Mouse (Mus musculus): ENCODE data around the gene Trim17.
A peak's percentile ranks its signal among the peaks of the same experiment; 100 is the strongest.

Gene Trim17

DNA sequence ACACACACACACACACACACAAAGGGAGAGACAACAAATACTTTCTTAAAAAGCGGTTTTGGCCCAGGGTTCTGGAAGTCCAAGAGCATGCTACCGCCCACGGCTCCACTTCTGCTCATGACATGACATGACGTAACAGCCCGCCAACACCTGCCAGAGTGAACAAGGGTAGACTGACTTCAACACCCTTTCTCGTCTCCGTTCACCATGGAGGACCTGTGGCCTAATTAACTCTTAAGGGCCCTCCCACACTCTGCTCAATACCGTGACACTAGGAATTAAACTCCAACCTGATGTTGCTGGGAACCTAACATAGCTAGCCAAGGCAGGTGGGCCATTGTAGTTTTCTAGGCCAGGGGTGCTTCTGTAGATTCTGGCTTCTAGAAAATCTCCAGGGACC, 14.5 kb downstream of the Trim17 start:
- DNase-seq (ENCODE audit: low spot score) = no peak

GRCm38 (mm10) chr11:58969659-58970058, 15.2 kb downstream of the Trim17 start:
- no peak for DNase-seq (ENCODE audit: low spot score)

- no peak for DNase-seq (ENCODE audit: low spot score)
Measured at GRCm38 (mm10) chr11:58970831-58971530, 16.5 kb downstream of the Trim17 start.

DNA sequence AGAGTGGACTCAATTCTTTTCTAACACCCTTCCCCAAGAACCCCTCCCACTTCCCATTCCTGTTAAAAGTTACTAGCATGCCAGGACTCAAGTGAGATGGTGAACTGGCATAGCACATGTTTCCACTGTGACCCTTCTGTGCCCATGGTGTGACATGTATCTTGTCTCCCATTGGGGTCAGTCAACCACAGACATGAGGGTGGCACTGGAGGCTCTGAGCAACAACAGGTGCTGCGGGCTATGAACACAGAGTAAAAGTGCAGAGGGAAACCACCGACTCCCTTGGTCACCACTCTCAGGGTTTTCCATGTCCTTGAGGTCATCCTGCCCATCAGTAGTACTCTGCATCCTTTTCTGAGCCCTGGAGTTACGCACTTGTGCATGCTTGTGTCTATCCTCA, 17.3 kb downstream of the Trim17 start:
- no peak for DNase-seq (ENCODE audit: low spot score)

- no peak for DNase-seq (ENCODE audit: low spot score)
Measured at GRCm38 (mm10) chr11:58974414-58974813, 19.9 kb downstream of the Trim17 start.

GRCm38 (mm10) chr11:58977150-58977549, 22.7 kb downstream of the Trim17 start:
- DNase-seq (ENCODE audit: low spot score) = no peak

DNA sequence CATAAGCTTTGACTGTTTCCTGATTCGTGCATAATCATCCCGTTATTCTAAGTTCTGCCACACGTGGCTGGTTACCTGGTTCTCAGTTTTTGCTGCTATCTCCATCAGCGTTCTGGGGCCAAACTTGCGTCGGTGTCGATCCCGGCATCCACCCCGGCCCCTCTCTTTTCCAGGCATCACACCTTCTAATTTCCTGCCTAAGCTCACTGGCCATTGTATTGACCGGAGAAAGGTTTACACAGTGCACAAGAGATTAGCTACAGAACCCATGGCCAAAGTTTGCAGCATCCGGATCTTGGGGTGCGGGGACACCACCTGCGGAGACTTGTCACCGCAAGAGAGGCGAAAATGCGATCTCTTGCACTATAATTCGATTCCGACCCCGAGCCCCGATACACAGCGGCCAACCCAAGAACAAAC, 23.1 kb downstream of the Trim17 start:
- no peak for DNase-seq (ENCODE audit: low spot score)

DNA sequence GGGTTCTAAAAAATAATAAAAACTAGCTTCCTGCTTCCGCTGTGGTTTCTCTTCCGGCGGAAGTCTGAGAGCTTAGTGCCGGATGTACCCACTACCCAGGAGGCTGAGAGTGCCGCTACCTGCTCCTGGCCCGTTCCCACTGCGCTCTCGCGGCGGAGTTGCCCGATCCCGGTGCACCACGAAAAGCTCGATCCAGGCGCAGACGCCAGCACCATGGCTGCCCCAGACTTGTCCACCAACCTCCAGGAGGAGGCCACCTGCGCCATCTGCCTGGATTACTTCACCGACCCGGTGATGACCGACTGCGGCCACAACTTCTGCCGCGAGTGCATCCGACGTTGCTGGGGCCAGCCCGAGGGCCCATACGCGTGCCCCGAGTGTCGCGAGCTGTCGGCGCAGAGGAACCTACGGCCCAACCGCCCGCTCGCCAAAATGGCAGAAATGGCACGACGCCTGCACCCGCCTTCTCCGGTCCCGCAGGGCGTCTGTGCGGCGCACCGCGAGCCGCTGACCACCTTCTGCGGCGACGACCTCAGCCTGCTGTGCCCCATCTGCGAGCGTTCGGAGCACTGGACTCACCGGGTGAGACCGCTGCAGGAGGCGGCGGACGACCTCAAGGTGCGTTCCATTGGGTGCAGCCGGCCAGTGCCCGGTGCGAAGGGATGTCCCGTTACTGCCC, 23.7 kb downstream of the Trim17 start, which contains the start of gene Trim11:
Gene Trim11, plus strand, starts transcription at position 67 of the 679 bp plus-strand sequence.
- DNase-seq (ENCODE audit: low spot score) = peak; percentile 80

GRCm38 (mm10) chr11:58978706-58979030, 24.2 kb downstream of the Trim17 start:
- DNase-seq (ENCODE audit: low spot score) = no peak

DNA sequence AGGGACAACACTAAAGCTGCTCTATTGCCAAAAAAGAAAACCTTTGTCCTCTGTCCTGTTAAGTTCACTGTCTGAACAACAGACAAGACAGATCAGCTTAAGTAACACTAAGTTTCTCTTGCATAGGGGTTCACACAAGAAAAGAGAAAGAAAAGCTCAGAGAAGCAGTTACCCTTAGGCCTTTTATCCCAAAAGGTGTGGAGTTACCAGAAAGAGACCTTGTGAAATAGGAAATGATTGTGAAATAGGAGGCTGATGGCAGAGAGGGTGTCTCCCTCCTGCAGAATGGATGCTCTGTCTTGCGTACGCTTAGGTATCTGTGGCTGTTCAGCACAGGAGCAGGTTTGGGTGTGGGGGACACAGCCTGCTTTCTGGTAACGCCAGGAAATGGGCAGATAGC, 24.7 kb downstream of the Trim17 start:
- no peak for DNase-seq (ENCODE audit: low spot score)

- no peak for DNase-seq (ENCODE audit: low spot score)
Measured at GRCm38 (mm10) chr11:58979661-58980060, 25.2 kb downstream of the Trim17 start.

- DNase-seq (ENCODE audit: low spot score) = no peak
Measured at GRCm38 (mm10) chr11:58980381-58980990, 26.0 kb downstream of the Trim17 start.

DNA sequence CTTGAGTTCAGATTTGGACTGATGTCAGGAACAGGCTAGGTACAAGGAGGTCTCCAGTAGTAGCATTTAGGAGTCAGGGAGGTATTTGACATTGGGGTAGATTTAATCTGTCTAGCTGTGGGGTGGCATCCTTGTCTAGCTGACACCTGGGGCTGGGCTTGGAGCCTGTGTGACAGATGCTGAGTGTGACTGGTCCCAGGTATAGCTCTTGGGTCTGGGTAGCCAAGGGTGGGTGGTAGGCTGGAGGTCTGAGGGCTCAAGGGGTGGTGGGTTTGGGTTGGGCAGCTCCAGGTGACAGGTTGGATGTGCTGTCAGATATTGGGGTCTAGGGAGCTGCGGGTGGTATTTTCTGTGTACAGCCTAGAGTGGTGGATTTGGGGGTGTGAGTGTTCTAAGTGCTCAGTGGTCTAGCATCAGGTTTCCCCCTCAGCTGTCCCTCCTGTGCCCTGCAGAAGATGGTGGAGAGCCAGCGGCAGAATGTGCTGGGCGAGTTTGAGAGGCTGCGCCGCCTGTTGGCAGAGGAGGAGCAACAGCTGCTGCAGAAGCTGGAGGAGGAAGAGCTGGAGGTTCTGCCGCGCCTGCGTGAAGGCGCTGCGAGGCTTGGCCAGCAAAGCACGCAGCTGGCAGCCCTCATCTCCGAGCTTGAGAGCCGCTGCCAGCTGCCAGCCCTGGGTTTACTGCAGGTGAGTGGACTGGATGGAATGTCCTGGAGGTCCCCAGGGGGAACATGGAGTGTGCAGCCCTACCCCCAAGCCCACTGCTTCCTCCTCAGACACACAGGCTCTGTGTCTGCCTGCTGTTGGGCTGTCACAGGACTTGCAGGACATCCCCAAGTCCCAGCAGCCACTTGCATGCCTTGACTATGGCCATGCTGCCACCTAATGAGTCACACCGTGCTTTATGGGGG, 27.3 kb downstream of the Trim17 start:
- DNase-seq (ENCODE audit: low spot score) = peak; percentile 78

GRCm38 (mm10) chr11:58982471-58983097, 28.1 kb downstream of the Trim17 start:
- no peak for DNase-seq (ENCODE audit: low spot score)

DNA sequence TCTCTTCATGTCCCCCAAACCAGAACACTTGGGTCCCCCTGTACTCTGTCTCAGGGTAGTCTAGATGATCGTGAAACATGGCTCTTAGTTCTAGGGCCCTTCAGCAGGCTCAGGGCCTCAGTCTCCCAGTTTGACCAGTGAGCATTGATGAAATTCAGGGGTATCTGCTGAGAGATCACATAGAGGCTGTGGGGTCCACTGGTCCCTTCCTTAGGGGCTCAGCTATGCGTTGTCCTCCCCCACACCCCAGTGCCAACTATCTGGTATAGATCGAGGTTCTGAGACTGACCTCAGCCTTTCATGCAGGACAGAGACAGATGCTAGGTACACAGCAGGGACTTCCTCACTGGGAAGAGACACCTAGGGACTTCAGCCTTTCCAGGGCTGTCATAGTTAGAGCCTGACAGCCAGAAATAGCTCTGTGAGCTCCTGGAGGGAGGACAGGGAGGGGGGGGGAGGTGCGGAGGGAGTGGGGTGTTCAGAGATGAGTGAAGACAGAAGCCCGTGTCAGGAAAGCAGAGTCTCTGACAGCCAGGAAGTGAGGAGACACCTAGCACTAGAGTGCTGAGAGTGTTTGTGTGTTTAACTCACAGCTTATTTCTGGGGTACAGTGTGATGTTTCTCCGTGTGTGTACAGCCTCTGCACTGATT, 29.3 kb downstream of the Trim17 start:
- DNase-seq (ENCODE audit: low spot score) = no peak

- DNase-seq (ENCODE audit: low spot score) = no peak
Measured at GRCm38 (mm10) chr11:58984657-58985056, 30.2 kb downstream of the Trim17 start.

DNA sequence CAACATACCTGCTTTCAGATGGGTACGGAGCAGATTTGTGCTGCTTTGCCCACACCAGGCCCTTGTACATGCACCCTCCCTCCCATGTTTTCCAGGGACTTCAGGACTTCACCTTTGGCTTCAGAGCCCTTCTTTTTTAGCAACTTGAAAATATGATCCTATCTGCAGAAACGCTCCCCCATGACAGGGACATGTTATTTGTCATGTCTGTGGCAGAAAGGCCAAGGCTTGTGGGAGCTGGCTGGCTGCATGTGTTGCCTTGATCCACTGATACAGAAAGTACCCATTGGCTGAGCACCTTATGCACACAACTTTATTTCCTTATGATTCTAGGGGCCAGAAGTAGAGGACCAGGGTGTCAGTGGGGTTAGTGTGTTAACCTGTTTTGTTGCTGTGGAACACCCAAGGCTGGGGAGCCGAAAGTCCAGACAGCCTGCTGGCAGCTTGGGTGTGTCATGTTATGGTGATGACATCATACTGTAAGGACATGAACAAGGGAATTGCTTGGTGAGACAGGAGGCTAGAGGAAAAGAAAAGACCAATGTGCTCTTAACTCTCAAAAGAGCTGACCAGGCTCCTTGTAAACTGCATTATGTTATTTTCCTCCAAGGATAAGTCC, 30.9 kb downstream of the Trim17 start:
- no peak for DNase-seq (ENCODE audit: low spot score)

GRCm38 (mm10) chr11:58989166-58989565, 34.7 kb downstream of the Trim17 start:
- DNase-seq (ENCODE audit: low spot score) = no peak

- DNase-seq (ENCODE audit: low spot score) = no peak
Measured at GRCm38 (mm10) chr11:58990141-58990540, 35.7 kb downstream of the Trim17 start.

GRCm38 (mm10) chr11:58990794-58991193, 36.3 kb downstream of the Trim17 start:
- no peak for DNase-seq (ENCODE audit: low spot score)

GRCm38 (mm10) chr11:58991911-58992310, 37.4 kb downstream of the Trim17 start:
- no peak for DNase-seq (ENCODE audit: low spot score)

Data from T-cell, adult 2 months (primary cell).